Mouse (Mus musculus): ENCODE measurements at regions not wholly inside any gene's neighbourhood (a gene's known extent, or its start where the extent isn't known, plus 50 kb on each side); places are given as distances from the start of the nearest gene placed in this dataset.
"Not testable (repeated sequence)": the region's sequence is repeated elsewhere in the genome, so short reads cannot be mapped to it uniquely, and the experiment has no call there.

GRCm38 (mm10) chr1:51411726-51412125, 66.5 kb downstream of the Nabp1 start:
- ATAC-seq (ENCODE audit: low TSS enrichment): no peak

- ATAC-seq (ENCODE audit: low TSS enrichment): peak; percentile 83
Measured at GRCm38 (mm10) chr1:51403632-51404031, 74.6 kb downstream of the Nabp1 start.

GRCm38 (mm10) chr1:51402533-51402925, 75.7 kb downstream of the Nabp1 start:
- no peak for ATAC-seq (ENCODE audit: low TSS enrichment)

- 0 out of 2 replicates have a peak, but pooled peaks have one; percentile 38 for ATAC-seq (ENCODE audit: low TSS enrichment)
Measured at GRCm38 (mm10) chr1:51401846-51402532, 76.2 kb downstream of the Nabp1 start.

- ATAC-seq (ENCODE audit: low TSS enrichment): not testable (repeated sequence)
Measured at GRCm38 (mm10) chr1:51400541-51400940, 77.7 kb downstream of the Nabp1 start.

GRCm38 (mm10) chr1:51386874-51387273, 91.4 kb downstream of the Nabp1 start:
- ATAC-seq (ENCODE audit: low TSS enrichment): no peak

GRCm38 (mm10) chr1:51384051-51384450, 94.2 kb downstream of the Nabp1 start:
- ATAC-seq (ENCODE audit: low TSS enrichment): no peak

- peak; percentile 87 for ATAC-seq (ENCODE audit: low TSS enrichment)
Measured at GRCm38 (mm10) chr1:51380240-51380639, 91.3 kb downstream of the Cavin2 start.

GRCm38 (mm10) chr1:51367587-51367986, 78.7 kb downstream of the Cavin2 start:
- no peak for ATAC-seq (ENCODE audit: low TSS enrichment)

GRCm38 (mm10) chr1:51360095-51360494, 71.2 kb downstream of the Cavin2 start:
- ATAC-seq (ENCODE audit: low TSS enrichment): no peak

Measured in frontal cortex, adult (tissue).